Mouse (Mus musculus) gastrocnemius, adult 18-20 months (tissue): ENCODE measurements around the gene Zfp11. TPM values are rescaled to one million over a fixed set of nuclear protein-coding genes. Genes with fewer than 3 reads are reported as not detected.
A peak's percentile ranks its signal among the peaks of the same experiment; 100 is the strongest.
"Not testable (repeated sequence)": the region's sequence is repeated elsewhere in the genome, so short reads cannot be mapped to it uniquely, and the experiment has no call there.

Experiments used
- DNase-seq: peaks from one replicate; pipeline ENCODE4 v3.0.0; 2021; ENCODE audit warnings: low spot score
- total RNA-seq, 2 experiments: library from RNA; stranded (reverse); gene quantifications; 2 replicates each; pipeline ENCODE4 v1.2.3; 2021

Zfp11 gene
- total RNA-seq, 2 experiments from 2014 or later: 1.9 to 2.0 TPM

- not testable (repeated sequence) for DNase-seq
These were observed 49.3 kb downstream of the Zfp11 start for GRCm38 (mm10) chr5:129620600-129620999.

- peak; percentile 57 for DNase-seq
These were observed 58.8 kb downstream of the Zfp11 start for GRCm38 (mm10) chr5:129611060-129611459.

- no peak for DNase-seq
These were observed 62.4 kb downstream of the Zfp11 start for GRCm38 (mm10) chr5:129607476-129607875.

Other genes with a start within 250 kb of the Zfp11 start
- 10 to 100 TPM; 22.2 to 22.4 TPM for gene Sfswap, start 168.9 kb downstream of the Zfp11 start, total RNA-seq
- gene Mmp17, start 85.9 kb downstream of the Zfp11 start, total RNA-seq: under 1 TPM; 0.11 to 0.14 TPM
- gene Sept14, start 38.4 kb upstream of the Zfp11 start, total RNA-seq: not detected
- 10 to 100 TPM; 58.3 to 61.5 TPM for gene Mrps17, start 45.4 kb upstream of the Zfp11 start, total RNA-seq
- gene Nipsnap2, start 55.0 kb upstream of the Zfp11 start, total RNA-seq: 100 to 1,000 TPM; 539 to 562 TPM
- 10 to 100 TPM; 13.2 to 14.4 TPM for gene Psph, start 117.3 kb upstream of the Zfp11 start, total RNA-seq
- 10 to 100 TPM in 1 of 2 experiments, 1 to 10 TPM in 1; 5.8 to 10.1 TPM for gene Sumf2, start 176.9 kb upstream of the Zfp11 start, total RNA-seq
- 100 to 1,000 TPM; 609 to 675 TPM for gene Chchd2, start 217.4 kb upstream of the Zfp11 start, total RNA-seq
- under 1 TPM; 0.32 to 0.64 TPM for gene Zbed5, start 225.6 kb upstream of the Zfp11 start, total RNA-seq
- 100 to 1,000 TPM; 297 to 369 TPM for gene Phkg1, start 228.4 kb upstream of the Zfp11 start, total RNA-seq
- under 1 TPM; 0.41 to 0.47 TPM for gene Nupr1l, start 238.4 kb upstream of the Zfp11 start, total RNA-seq